27 mouse cellular contexts compared by ENCODE assay signal in the genomic region with DNA sequence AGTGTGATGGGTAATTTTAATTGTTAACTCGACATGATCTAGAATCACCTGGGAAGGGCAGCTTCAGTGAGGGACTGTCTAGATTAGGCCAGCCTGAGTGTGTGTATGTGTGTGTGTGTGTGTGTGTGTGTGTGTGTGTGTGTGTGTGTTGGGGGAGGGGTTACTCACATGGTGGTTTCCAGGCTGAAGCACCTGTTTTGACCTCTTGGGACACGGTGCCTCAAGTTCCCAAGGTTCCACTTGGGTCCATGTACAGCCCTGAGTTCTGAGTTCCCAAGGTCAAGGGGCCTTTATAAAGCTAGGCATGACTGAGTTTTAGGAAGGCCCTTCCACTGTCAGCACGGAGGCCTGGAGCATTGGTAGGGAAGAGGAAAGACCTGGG.
"Had no signal": no experiment of that assay in that cellular context is flagged by ENCODE, and none has a peak within 500 bp of the region (broad histone marks: within the 10 kb centered on the region; RNA-seq: fewer than 3 reads in every experiment).

No protein-coding gene starts in this region.

- H3K9me3 ChIP-seq: heart, embryonic 15.5 days; hindbrain, embryonic 10.5 days; hindbrain, embryonic 12.5 days; kidney, embryonic 15.5 days; limb, embryonic 12.5 days; liver, embryonic 13.5 days; liver, embryonic 15.5 days had no signal

- ATAC-seq: hindbrain, embryonic 16.5 days; liver, postnatal 0 days had no signal

- H3K9ac ChIP-seq: heart, embryonic 13.5 days; heart, embryonic 15.5 days; hindbrain, embryonic 12.5 days; hindbrain, embryonic 14.5 days; kidney, embryonic 15.5 days; limb, embryonic 12.5 days; liver, embryonic 13.5 days; liver, embryonic 15.5 days; liver, postnatal 0 days had no signal

- H3K4me3 ChIP-seq: heart, embryonic 13.5 days; heart, embryonic 15.5 days; hindbrain, embryonic 10.5 days; hindbrain, embryonic 12.5 days; kidney, embryonic 15.5 days; limb, embryonic 12.5 days; liver, embryonic 13.5 days; liver, embryonic 15.5 days had no signal

- H3K4me2 ChIP-seq: heart, embryonic 11.5 days; heart, embryonic 13.5 days; heart, embryonic 15.5 days; hindbrain, embryonic 12.5 days; hindbrain, embryonic 14.5 days; kidney, embryonic 15.5 days; limb, embryonic 12.5 days; liver, embryonic 11.5 days; liver, embryonic 13.5 days; liver, embryonic 15.5 days had no signal

- H3K36me3 ChIP-seq: heart, embryonic 13.5 days; heart, embryonic 15.5 days; hindbrain, embryonic 10.5 days; hindbrain, embryonic 12.5 days; kidney, embryonic 15.5 days; limb, embryonic 12.5 days; liver, embryonic 15.5 days had no signal

- H3K27me3 ChIP-seq: heart, embryonic 13.5 days; heart, embryonic 15.5 days; hindbrain, embryonic 12.5 days; kidney, embryonic 15.5 days; limb, embryonic 12.5 days; liver, embryonic 13.5 days; liver, embryonic 15.5 days had no signal

- DNase-seq: gastrocnemius, postnatal 10 days; gastrocnemius, postnatal 25 days; heart, adult 18-20 months; heart, postnatal 14 days; heart, postnatal 36 days; kidney, adult 11 months; kidney, adult 2 months; kidney, adult 9 months; kidney, postnatal 10 days; kidney, postnatal 25 days; layer of hippocampus, adult 9-11 months; layer of hippocampus, postnatal 36 days; left cerebral cortex, postnatal 4 days; liver; liver, embryonic 13.5 days; liver, postnatal 0 days had no signal

- H3K27ac ChIP-seq: heart, embryonic 13.5 days; hindbrain, embryonic 14.5 days; liver, embryonic 13.5 days; liver, embryonic 15.5 days had no signal
